Mouse (Mus musculus): Measurements from ENCODE around the gene Mllt10.

Gene Mllt10

DNA sequence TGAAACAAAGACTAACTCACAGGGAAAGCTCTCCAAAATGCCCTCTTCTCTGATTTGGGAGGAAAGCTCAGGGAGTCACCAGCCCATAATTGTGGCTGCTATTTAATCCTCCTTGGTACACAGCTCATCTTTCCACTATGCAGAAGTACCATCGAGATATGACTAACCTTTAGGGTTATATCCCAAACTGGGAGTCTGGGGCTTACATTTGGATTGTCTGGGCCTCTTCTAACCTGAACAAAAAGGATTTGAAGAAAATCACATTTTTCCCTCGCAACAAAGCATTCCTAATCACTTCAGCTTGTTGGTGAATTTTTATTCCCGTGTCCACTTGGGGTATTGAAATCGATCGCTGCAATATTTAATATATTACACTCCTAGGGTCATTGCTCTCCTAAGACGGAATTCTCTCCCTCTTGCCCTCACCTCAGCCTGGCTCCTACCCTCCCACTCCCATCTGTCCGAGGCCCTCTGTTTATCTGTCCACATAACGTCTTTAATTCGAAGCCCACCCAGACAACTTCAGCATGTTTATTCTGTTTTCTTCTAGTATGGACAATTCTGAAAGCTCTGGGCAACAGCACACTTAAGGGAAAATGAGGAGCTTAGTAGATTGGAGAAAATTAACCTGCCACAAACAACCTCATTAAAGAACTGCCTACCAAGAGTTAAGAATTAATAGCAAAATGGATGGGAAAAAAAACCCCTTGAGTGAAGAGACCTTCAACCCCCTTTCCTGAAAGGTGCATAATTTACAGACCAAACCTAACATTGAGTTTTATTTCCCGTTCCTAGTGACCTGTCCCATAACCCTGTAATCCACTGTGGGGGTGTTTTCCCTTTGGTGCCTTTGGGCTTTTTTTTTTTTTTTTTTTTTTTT lies 20.4 kb upstream of the Mllt10 start:
- no peak for DNase-seq (ENCODE audit: low read depth)

DNA sequence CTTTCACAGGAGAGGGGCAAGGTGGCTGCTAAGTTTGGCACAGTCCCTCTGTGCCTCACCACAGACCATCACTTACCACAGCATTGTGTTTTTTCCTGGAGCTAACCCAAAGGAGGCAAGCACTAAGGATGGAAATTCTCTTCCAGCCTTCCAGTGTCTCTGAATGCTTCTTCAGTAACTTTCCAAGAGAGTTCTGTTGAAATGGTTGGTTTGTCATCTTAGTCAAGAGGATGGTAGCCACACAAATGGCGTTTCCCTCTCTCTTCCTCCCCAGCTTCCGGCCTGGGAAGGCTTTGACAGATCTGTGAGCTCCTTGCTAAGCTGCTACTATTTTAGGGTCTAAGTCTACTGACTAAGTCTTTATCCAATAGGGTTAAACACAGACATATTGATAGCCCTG lies 17.5 kb upstream of the Mllt10 start, which contains the start of gene A930004D18Rik:
TSS of gene A930004D18Rik (minus strand) at position 247 of the 400 bp plus-strand sequence.
- DNase-seq (ENCODE audit: low read depth), result no peak

DNA sequence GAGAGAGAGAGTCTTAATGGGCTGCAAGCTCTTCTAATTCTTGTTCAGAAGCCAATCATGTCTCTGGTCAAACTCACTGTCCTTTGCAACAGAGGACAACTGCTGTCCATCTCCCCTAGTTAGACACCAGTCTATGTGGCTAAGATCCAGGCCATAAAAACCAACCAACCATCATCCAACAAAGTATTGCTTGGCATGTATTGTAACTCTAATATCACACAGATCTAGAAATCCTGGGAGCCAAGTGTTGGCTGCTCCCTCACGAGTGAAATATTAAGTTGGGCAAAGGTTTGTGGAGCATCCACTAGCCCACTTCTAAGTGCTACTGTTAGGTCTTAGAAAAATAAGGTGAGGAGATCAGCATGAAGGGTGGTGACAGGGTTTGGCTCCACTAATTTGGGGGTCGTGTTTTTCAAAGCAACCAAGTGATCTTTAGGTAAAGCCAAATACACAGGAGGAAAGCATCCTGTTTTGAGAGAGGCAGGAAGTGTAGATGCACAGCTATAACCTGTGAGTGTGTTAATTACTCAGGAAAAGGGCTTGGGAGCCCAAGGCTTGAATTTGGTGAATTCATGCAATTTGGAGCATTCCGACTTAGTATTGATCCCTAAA lies 16.8 kb upstream of the Mllt10 start:
- no peak for DNase-seq (ENCODE audit: low read depth)

GRCm38 (mm10) chr2:18038895-18039371 lies 16.1 kb upstream of the Mllt10 start:
- no peak for DNase-seq (ENCODE audit: low read depth)

- no peak for DNase-seq (ENCODE audit: low read depth)
Observed at GRCm38 (mm10) chr2:18039566-18040290, 15.3 kb upstream of the Mllt10 start.

DNA sequence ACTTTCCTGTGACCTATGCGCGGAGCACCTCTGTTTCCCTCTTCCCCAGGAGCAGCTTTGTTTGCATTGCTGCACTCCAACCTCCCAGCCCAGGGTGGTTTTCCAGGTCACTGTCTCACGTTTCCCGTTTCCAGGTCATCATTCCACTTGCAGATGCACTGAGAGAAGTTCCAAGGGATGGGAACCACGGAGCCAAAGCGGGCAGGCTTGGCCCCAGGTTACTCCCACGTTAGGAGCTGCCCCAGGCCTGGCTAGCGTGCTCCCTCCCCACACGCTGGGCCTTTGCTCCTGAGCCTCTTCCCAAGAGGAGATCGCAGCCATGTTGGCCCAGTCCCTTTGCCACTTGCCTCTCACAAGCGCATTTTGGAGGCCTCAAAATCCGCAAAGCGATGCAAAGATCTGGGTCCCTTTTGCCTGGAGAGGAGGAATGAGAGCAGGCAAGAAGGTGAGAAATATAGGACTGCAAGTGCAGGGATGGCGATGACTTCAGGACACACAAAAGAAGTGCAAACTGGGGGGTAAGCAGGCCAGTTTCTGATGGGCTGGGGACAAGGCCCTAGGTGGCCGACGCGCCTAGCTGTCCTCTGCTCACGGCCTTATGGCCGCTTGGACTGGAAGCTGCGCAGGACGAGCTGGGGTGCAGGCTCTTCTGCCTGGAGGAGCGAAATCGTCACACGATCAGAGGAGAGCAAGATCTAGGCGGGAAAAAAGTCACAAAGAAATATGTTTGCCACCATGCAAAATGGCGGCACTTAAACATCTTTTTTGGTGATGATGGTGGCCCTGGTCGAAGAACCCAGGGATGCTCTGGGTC lies 14.5 kb upstream of the Mllt10 start:
- no peak for DNase-seq (ENCODE audit: low read depth)

- no peak for DNase-seq (ENCODE audit: low read depth)
Observed at GRCm38 (mm10) chr2:18041199-18041885, 13.7 kb upstream of the Mllt10 start.

GRCm38 (mm10) chr2:18045143-18045780 lies 9.8 kb upstream of the Mllt10 start:
- DNase-seq (ENCODE audit: low read depth), result no peak

DNA sequence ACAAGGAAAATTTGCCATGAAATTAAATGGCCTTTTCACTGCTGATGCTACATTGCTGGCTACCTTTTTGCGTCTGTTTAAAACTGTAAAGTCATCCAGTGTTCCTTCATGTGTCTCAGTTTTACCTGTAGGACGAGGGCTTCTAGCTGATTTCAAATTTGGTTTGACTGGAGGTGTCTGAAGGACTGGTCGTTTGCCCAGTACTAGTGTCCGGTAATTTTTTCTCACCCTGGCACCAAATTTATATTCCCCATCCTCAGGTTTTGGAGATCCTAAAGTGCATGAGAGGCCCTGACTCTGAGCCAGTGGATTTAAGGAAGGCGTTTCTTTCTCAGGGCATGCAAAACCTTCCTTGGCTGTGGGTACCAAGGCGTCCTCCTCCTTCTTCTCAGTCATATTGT lies 9.3 kb upstream of the Mllt10 start:
- peak; percentile 22 for DNase-seq (ENCODE audit: low read depth)

GRCm38 (mm10) chr2:18046186-18046585 lies 8.9 kb upstream of the Mllt10 start:
- no peak for DNase-seq (ENCODE audit: low read depth)

DNA sequence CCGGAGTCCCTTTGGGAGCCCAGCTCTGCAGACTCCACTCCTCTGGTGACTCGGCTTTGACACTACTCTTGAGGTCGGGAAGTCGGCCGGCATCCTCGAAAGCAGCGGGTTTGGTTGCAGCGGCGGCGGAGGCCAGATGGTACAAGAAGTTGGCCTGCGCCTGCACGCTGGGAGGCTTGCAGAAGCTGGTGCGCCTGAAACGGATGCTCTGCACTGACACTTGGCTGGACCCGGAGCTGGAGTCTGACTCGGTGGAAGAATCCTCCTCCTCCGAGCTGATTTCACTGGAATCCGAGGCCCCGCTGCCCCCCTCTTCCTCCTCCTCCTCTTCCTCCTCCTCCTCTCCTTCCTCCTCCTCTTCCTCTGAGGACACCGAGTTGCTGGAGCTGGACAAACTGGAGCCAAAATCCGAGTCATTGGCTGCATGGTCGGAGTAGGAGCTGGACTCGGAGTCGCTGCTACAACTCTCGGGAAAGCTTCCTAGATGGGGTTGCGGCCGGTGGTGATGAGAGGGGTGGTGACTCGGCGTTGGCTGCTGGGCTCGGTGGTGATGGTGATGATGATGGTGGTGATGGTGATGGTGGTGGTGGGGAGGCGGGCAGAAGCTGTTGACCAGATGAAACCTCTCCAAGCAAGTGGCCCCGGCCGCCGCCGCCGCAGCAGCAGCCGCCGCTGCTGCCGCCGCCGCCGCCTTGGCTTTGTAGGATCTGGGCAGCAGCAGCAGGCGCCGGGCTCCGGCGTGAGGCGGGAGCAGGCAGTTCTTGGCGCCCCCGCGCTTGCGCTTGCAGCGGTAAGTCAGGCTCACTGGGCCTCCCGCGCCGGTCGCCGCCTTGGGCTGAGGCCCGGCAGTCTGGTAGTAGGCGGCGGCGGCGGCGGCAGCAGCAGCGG lies 8.0 kb upstream of the Mllt10 start:
- DNase-seq (ENCODE audit: low read depth), result peak; percentile 74

GRCm38 (mm10) chr2:18047646-18048452 lies 7.2 kb upstream of the Mllt10 start:
- DNase-seq (ENCODE audit: low read depth), result peak; percentile 79

GRCm38 (mm10) chr2:18048453-18049075 lies 6.5 kb upstream of the Mllt10 start, which contains the start of gene Skida1:
Gene Skida1, minus strand, starts transcription at chr2:18049051.
- peak; percentile 43 for DNase-seq (ENCODE audit: low read depth)

- DNase-seq (ENCODE audit: low read depth), result peak; percentile 29
Observed at GRCm38 (mm10) chr2:18049279-18049821, 5.7 kb upstream of the Mllt10 start.

DNA sequence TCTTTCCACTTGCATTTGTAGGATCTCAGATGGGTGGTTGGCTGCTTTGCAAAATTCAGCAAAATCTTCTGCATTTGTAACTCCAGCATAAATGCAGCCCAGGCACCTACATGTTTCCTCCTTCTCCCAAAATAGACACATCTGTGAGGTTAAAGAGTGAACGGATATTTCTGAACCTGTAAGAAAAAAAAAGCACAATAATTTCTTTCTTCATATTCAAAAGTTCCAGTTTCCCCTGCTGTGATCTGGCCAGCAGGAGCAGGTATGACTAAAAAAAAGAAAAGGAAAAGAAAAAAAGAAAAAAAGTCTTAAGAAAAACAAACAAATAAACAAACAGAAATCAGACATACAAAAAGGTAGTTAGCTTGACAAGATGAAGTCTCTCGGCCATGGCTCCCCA lies 5.0 kb upstream of the Mllt10 start:
- DNase-seq (ENCODE audit: low read depth), result peak; percentile 29

GRCm38 (mm10) chr2:18050541-18050985 lies 4.5 kb upstream of the Mllt10 start:
- DNase-seq (ENCODE audit: low read depth), result peak; percentile 79

- peak; percentile 28 for DNase-seq (ENCODE audit: low read depth)
Observed at GRCm38 (mm10) chr2:18051026-18051830, 3.8 kb upstream of the Mllt10 start.

All from induced T-regulatory cell, adult 2 months (primary cell).